Mouse (Mus musculus): ENCODE results near the gene Nav1.

GRCm38 (mm10) chr1:135586903-135587302 lies 20.2 kb downstream of the Nav1 start:
- TF ChIP-seq CTCF (IDR thresholded peaks at IDR 0.05; ENCODE audit: extremely low read depth, insufficient read depth, insufficient read length, insufficient replicate concordance) (no peak), POLR2A (IDR thresholded peaks at IDR 0.05; ENCODE audit: low read depth, low read length) (no peak)
